16 mouse cellular contexts compared by ENCODE assay signal in the genomic region with DNA sequence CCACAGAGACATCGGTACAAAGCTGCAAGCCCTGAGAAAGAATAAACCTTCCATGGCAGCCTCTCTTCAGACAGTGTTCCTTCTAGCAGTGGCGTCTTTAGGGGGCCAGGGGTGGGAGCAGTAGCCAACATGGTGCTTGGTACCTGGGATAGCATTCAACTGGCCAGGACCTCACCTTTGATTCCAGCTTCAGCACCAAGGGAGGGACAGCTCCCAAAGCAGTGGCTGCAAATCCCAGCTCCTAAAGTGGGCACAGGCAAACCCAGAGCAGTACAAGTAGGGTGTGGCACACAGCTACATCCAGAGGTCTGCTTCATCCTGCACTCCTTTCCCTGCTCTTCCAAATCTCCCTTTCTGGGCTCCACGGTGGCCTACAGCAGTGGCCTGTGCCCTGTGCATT.
DNase-seq lines count a peak whose midpoint lies in the region; ATAC-seq lines count a peak whose summit lies in the region.
"Had no signal": no experiment of that assay in that cellular context is flagged by ENCODE, and none has a peak within 500 bp of the region (broad histone marks: within the 10 kb centered on the region; RNA-seq: fewer than 3 reads in every experiment).

No protein-coding gene starts in this region.

- ATAC-seq in kidney, embryonic 14.5 days (ENCODE audit: low FRiP score, low TSS enrichment), result no peak
- ATAC-seq: intestine, embryonic 15.5 days had no signal

- DNase-seq in adrenal gland, postnatal 10 days, result peak; percentile 64
- no peak for DNase-seq in adrenal gland, adult (ENCODE audit: inconsistent age in 2 of 2, low spot score in 1 of 2)
- peak; percentile 32 for DNase-seq in kidney, postnatal 14 days
- peak; percentile 42 for DNase-seq in R1 (ENCODE audit: low read depth, low spot score)
- DNase-seq in limb, embryonic 10.5 days (ENCODE audit: low spot score), result peak; percentile 61
- DNase-seq in right cerebral cortex, postnatal 25 days, result no peak
- no peak for DNase-seq in layer of hippocampus, postnatal 25 days (ENCODE audit: extremely low spot score in 1 of 2, low spot score in 1 of 2)
- DNase-seq: cerebellum, adult 2 months; liver; lung, postnatal 4 days; thymus, postnatal 4 days had no signal

- no peaks in the 10 kb centered on the region for H3K27me3 ChIP-seq in kidney, embryonic 14.5 days (ENCODE audit: control insufficient read depth, insufficient read depth, low read length)
- no peaks in the 10 kb centered on the region for H3K27me3 ChIP-seq in limb, embryonic 10.5 days (ENCODE audit: low read depth, poor library complexity, severe bottlenecking)
- H3K27me3 ChIP-seq: intestine, embryonic 15.5 days had no signal

- no peak overlapping the region for H3K27ac ChIP-seq in kidney, embryonic 14.5 days (ENCODE audit: low read depth, low read length)
- H3K27ac ChIP-seq in limb, embryonic 10.5 days, result no peak overlapping the region
- H3K27ac ChIP-seq: heart, embryonic 15.5 days; intestine, embryonic 15.5 days had no signal

- WGBS in kidney, embryonic 14.5 days, result 71% methylated on average over 3 of the region's 3 CpGs
- WGBS in limb, embryonic 10.5 days, result 85% methylated on average over 3 of the region's 3 CpGs

- H3K4me3 ChIP-seq in kidney, embryonic 14.5 days (ENCODE audit: low read length), result no peak overlapping the region
- no peak overlapping the region for H3K4me3 ChIP-seq in limb, embryonic 10.5 days
- H3K4me3 ChIP-seq: erythroblast, embryonic 14.5 days; heart, embryonic 15.5 days; intestine, embryonic 15.5 days had no signal

- H3K4me1 ChIP-seq in kidney, embryonic 14.5 days (ENCODE audit: control insufficient read depth, insufficient read depth, low read length), result no peaks in the 10 kb centered on the region
- no peaks in the 10 kb centered on the region for H3K4me1 ChIP-seq in limb, embryonic 10.5 days
- H3K4me1 ChIP-seq: intestine, embryonic 15.5 days had no signal

- H3K4me2 ChIP-seq in kidney, embryonic 14.5 days (replicated peaks; ENCODE audit: low read depth, low read length), result no peak overlapping the region
- H3K4me2 ChIP-seq: heart, embryonic 15.5 days; intestine, embryonic 15.5 days had no signal

- no peak overlapping the region for H3K9ac ChIP-seq in kidney, embryonic 14.5 days (ENCODE audit: low read depth, low read length)
- H3K9ac ChIP-seq: heart, embryonic 15.5 days; intestine, embryonic 15.5 days had no signal

- no peaks in the 10 kb centered on the region for H3K9me3 ChIP-seq in kidney, embryonic 14.5 days (ENCODE audit: control insufficient read depth, low read length)
- H3K9me3 ChIP-seq in limb, embryonic 10.5 days (replicated peaks), result no peaks in the 10 kb centered on the region
- H3K9me3 ChIP-seq: G1E; heart, embryonic 15.5 days; intestine, embryonic 15.5 days had no signal

- no peaks in the 10 kb centered on the region for H3K36me3 ChIP-seq in kidney, embryonic 14.5 days (ENCODE audit: control insufficient read depth, insufficient read depth, low read length)
- H3K36me3 ChIP-seq in limb, embryonic 10.5 days, result no peaks in the 10 kb centered on the region
- H3K36me3 ChIP-seq: heart, embryonic 15.5 days; intestine, embryonic 15.5 days had no signal

Comparison
In these comparisons a context has a peak if more than half of its experiments do, and no peak if none do; other contexts are left out.
1. DNase-seq: peak in adrenal gland, postnatal 10 days (single experiment), kidney, postnatal 14 days (single experiment), R1 (single experiment) and limb, embryonic 10.5 days (single experiment); none in adrenal gland, adult (0 of 2), right cerebral cortex, postnatal 25 days (single experiment) and layer of hippocampus, postnatal 25 days (0 of 2).